Mouse (Mus musculus): ENCODE data around the gene Mylk3. TPM values are rescaled to one million over a fixed set of nuclear protein-coding genes. Genes with fewer than 3 reads are reported as not detected.
A peak's percentile ranks its signal among the peaks of the same experiment; 100 is the strongest.

Mylk3 gene
- polyA plus RNA-seq, 1 experiment from 2014 or later: 0.93 TPM

DNA sequence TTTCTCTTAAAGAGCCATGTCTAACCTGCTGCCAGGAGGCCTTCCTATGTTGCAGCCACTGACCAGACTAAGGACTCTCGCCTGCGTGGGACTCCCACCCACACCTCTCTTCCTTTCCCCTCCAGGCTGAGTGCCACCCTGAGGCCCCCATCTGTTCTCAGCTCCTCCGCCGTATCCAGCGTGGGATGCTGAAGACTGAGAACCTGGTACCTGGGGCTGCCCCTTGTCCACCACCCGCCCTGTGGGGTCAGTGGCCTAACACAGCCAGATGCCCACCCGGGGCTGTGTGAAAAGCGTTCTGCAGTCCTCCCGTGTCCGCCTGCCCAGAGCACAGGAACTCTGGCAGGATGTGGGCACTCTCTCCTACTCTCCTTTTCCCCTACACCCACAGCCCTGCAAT is 19.8 kb upstream of the Mylk3 start:
- Histone ChIP-seq H3K27ac (no peak overlapping the region; the same call in 1 of the 2 replicates), H3K9me3 (replicated peaks) (no peaks in the 10 kb centered on the region), H3K36me3 (peaks cover 22% of the 10 kb centered on the region), H3K27me3 (ENCODE audit: low read depth, poor library complexity, severe bottlenecking) (no peaks in the 10 kb centered on the region), H3K4me3 (no peak overlapping the region), H3K4me1 (peaks cover 5% of the 10 kb centered on the region)
- no peak for DNase-seq (ENCODE audit: low spot score)
- 72% methylated on average over 10 of the region's 10 CpGs for WGBS

DNA sequence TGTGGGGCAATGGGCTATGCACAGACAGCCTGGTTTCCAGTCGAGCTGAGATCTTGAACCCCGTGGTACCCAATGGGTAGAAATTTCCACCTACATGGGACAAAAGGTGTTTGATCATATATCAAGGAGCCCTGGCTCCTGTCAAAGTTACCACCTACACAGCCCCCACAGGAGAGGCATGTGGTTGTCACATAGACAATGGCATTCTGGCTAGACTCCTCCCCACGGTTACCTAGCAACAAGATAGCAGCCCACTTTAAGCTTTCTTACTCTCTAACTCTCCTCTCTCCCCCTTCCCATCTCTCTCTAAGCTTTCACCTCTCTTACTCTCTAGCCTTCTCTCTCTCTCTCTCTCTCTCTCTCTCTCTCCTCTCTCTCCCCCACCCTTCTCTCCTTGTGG is 19.3 kb upstream of the Mylk3 start:
- H3K36me3 ChIP-seq: peaks cover 16% of the 10 kb centered on the region
- 55% methylated on average over 3 of the region's 3 CpGs for WGBS
- DNase-seq (ENCODE audit: low spot score): no peak
- no peak overlapping the region for H3K27ac ChIP-seq
- H3K4me3 ChIP-seq: no peak overlapping the region
- no peaks in the 10 kb centered on the region for H3K9me3 ChIP-seq (replicated peaks)
- no peaks in the 10 kb centered on the region for H3K27me3 ChIP-seq (ENCODE audit: low read depth, poor library complexity, severe bottlenecking)
- peaks cover 5% of the 10 kb centered on the region for H3K4me1 ChIP-seq

DNA sequence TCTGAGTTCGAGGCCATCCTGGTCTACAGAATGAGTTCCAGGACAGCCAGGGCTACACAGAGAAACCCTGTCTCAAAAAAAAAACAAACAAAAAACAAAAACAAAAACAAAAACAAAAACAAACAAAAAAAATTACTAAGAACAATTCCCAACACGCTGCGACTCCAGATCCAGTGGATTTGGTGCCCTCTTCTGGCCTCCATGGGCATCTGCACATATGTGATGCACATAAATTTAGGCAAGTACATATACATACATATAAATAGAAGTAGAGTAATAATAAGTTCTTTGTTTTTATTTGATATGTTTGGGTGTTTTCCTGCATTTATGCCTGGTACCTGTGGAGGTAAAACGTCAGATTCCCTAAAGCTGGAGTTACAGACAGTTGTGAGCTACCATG is 12.4 kb upstream of the Mylk3 start:
- no peak overlapping the region for H3K4me3 ChIP-seq
- H3K27ac ChIP-seq: no peak overlapping the region
- 84% methylated on average over 4 of the region's 4 CpGs for WGBS
- no peak for DNase-seq (ENCODE audit: low spot score)
- H3K36me3 ChIP-seq: no peaks in the 10 kb centered on the region
- no peaks in the 10 kb centered on the region for H3K27me3 ChIP-seq (ENCODE audit: low read depth, poor library complexity, severe bottlenecking)
- H3K9me3 ChIP-seq (replicated peaks): no peaks in the 10 kb centered on the region
- no peaks in the 10 kb centered on the region for H3K4me1 ChIP-seq

DNA sequence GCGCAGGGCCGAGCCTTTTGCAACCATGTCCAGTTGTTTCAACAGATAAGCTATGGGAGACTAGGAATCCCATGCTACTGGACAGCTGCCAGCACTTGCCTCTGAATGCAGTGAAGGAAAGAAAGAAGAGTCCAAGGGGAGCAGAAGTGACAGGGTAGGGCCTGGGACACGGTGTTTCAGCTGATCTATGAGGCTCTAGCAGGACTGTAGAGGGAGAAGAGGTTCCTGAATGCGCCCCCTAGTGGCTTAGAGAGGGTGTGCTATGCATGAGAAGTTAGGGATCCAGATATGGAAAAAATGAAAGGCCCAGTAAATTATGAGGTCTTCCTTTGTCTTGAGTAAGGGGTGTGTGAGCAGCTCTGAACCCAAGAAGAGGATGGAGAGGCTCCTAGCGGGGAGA is 11.4 kb upstream of the Mylk3 start:
- no peak overlapping the region for H3K27ac ChIP-seq
- H3K36me3 ChIP-seq: no peaks in the 10 kb centered on the region
- no peaks in the 10 kb centered on the region for H3K27me3 ChIP-seq (ENCODE audit: low read depth, poor library complexity, severe bottlenecking)
- no peak overlapping the region for H3K4me3 ChIP-seq
- H3K4me1 ChIP-seq: no peaks in the 10 kb centered on the region
- DNase-seq (ENCODE audit: low spot score): peak; percentile 58
- WGBS: 51% methylated on average over 5 of the region's 5 CpGs
- no peaks in the 10 kb centered on the region for H3K9me3 ChIP-seq (replicated peaks)

DNA sequence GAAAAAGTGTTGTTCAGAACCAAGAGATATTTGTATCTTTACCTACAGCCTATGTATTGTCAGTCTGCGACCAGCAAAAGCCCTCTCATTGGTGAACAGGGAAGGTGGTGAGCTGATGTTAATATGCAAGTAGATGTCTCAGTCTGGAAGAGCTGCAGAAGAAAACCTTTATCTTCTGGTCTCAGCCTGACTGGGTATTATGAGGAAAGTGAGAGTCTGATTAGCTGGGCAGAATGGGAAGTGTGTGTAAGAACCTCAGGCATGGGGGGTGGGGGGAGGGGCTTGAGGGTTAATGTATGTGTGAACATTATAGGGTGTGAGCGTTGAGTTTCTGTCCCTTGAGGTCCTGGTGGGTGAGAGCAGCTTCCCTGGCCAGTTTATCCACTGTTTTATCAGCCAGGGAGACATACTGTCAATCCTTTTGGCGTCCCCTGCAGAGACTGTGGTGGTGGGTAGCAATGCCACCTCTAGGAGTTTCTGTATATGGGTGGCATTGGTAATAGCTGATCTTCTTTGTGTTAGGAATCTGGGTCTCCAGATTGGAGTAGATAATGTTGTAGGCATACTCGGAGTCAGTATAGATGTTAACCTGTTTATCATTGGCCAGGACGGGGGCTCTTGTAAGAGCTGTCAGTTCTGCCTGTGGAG is 10.4 kb upstream of the Mylk3 start:
- no peaks in the 10 kb centered on the region for H3K27me3 ChIP-seq (ENCODE audit: low read depth, poor library complexity, severe bottlenecking)
- H3K9me3 ChIP-seq (replicated peaks): no peaks in the 10 kb centered on the region
- H3K36me3 ChIP-seq: no peaks in the 10 kb centered on the region
- no peak for DNase-seq (ENCODE audit: low spot score)
- no peak overlapping the region for H3K27ac ChIP-seq
- 83% methylated on average over 5 of the region's 5 CpGs for WGBS
- H3K4me1 ChIP-seq: no peaks in the 10 kb centered on the region
- H3K4me3 ChIP-seq: no peak overlapping the region

DNA sequence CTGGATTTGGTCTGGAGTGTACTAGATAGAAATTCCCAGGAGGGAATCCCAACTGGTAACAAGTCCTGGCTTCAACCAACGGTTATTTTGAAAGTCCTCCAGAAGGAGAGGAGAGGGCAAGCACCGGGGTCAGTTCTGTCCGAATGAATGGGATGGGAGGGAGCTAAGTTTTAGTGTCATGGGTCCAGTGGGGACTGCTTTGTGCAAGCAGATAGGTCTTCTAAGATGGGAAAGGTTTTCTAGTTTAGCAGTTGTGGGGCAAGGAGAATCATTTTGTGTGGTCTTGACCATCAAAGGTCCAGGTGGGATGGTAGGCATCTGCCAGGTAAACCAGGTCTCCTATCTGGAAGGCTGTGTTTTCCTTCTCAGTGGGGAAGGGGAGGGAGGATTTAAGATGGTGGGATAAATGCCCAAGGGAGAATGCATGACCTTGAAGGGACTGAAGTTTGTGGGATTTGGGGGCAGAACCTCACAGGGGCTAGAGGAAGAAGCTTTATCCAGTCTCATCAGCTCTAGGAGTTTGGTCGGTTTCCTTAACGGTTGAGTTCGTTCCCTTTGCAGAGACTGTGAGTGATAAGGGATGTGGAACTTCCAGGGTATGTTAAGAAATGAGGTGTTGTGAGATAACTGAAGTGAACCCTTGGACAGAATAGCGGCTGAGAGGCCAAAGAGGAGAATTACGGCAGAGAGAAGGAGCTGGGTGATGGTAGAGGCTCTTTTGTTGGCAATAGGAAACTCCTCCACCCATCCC is 9.7 kb upstream of the Mylk3 start:
- H3K36me3 ChIP-seq: no peaks in the 10 kb centered on the region
- no peaks in the 10 kb centered on the region for H3K27me3 ChIP-seq (ENCODE audit: low read depth, poor library complexity, severe bottlenecking)
- 80% methylated on average over 8 of the region's 8 CpGs for WGBS
- no peak for DNase-seq (ENCODE audit: low spot score)
- H3K27ac ChIP-seq: no peak overlapping the region
- no peaks in the 10 kb centered on the region for H3K4me1 ChIP-seq
- H3K4me3 ChIP-seq: no peak overlapping the region
- no peaks in the 10 kb centered on the region for H3K9me3 ChIP-seq (replicated peaks)

DNA sequence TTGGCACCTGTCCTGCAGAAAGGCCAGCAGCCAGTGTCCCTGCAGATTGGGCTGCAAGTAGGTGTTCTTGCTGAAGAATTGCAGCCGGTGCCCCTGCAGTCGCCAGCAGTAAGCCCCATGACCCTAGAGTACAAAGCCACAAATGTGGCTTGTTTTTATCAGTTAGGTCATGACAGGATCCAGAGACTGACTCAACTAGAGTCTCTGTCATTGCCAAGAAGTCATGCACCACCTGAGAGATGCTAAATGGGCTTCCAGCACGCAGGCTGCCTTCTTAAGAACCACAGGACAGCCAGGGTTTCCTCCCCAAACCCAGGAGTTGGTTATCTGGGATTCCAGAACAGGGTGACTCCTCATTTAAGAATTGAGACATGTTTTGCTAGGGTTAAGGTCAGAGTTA is 8.9 kb upstream of the Mylk3 start:
- Histone ChIP-seq H3K27me3 (ENCODE audit: low read depth, poor library complexity, severe bottlenecking) (no peaks in the 10 kb centered on the region), H3K27ac (no peak overlapping the region), H3K36me3 (no peaks in the 10 kb centered on the region), H3K4me3 (no peak overlapping the region), H3K9me3 (replicated peaks) (no peaks in the 10 kb centered on the region), H3K4me1 (no peaks in the 10 kb centered on the region)
- WGBS: 77% methylated on average over 3 of the region's 3 CpGs
- DNase-seq (ENCODE audit: low spot score): no peak

DNA sequence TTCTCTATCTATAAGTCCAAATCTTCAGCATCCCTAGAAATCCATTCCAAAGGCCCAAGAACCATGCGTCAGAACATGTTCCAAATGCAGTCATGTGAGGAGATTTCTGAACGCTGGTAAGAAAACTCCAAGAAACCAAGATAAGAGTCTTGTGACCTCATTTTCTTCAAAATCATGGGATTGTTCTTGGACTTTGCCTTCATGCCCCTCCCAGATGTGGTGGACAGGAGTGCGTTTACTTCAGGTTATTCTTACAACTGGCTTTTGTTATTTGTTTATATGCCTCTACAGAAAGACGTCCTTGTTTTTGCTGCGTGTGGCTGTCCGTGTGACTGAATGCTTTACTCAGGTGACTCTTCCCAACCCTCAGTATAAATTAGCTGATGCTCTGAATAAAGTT is 7.1 kb upstream of the Mylk3 start:
- no peaks in the 10 kb centered on the region for H3K9me3 ChIP-seq (replicated peaks)
- no peak for DNase-seq (ENCODE audit: low spot score)
- H3K4me1 ChIP-seq: no peaks in the 10 kb centered on the region
- H3K27me3 ChIP-seq (ENCODE audit: low read depth, poor library complexity, severe bottlenecking): no peaks in the 10 kb centered on the region
- WGBS: 96% methylated on average over 6 of the region's 6 CpGs
- H3K36me3 ChIP-seq: no peaks in the 10 kb centered on the region
- H3K27ac ChIP-seq: no peak overlapping the region
- H3K4me3 ChIP-seq: no peak overlapping the region

DNA sequence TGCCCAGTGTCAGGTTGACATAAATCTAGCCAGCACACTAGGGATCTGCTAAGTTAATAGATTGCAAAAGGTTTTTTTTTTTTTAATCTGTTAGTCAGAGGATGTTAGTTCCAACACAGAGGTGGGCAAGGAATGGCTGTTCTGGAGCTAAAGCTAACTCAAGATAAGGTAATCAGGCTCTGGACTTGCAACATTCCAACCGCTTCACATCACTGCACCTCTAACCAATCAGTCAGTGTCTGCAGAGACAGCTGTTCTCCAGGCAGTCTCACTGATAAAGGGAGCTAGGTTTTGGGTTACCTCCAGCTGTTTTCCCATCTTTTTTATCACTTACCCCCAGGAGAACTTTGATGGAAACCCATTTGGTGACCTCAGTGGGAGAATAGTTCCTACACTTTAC is 5.3 kb upstream of the Mylk3 start:
- Histone ChIP-seq H3K9me3 (replicated peaks) (no peaks in the 10 kb centered on the region), H3K4me1 (no peaks in the 10 kb centered on the region), H3K27ac (no peak overlapping the region), H3K36me3 (no peaks in the 10 kb centered on the region), H3K27me3 (ENCODE audit: low read depth, poor library complexity, severe bottlenecking) (no peaks in the 10 kb centered on the region), H3K4me3 (no peak overlapping the region)
- DNase-seq (ENCODE audit: low spot score): no peak
- WGBS: 60% methylated on average over 1 of the region's 1 CpGs

DNA sequence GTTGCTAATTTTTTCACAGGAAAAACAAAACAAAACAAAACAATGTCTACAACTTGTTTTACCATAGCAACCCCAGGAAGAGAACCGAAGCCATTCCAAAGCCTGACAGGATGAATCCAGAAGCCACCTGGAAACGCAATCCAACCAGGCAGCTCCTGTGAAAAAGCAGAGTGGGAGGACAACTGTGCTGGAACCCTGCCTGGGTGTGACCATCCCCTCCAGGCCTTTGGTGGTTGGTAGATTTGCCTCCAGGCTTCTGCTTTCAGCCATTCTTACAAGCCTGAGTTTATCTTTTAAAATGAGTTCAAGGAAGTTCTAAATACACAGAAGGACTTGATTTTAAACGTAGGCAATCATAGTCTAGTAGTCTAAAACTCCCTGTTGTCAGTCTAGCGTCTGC is 4.2 kb downstream of the Mylk3 start:
- Histone ChIP-seq H3K9me3 (replicated peaks) (no peaks in the 10 kb centered on the region), H3K27ac (no peak overlapping the region), H3K36me3 (no peaks in the 10 kb centered on the region), H3K4me3 (no peak overlapping the region), H3K4me1 (peaks cover 23% of the 10 kb centered on the region), H3K27me3 (ENCODE audit: low read depth, poor library complexity, severe bottlenecking) (no peaks in the 10 kb centered on the region)
- no peak for DNase-seq (ENCODE audit: low spot score)
- 84% methylated on average over 4 of the region's 4 CpGs for WGBS

DNA sequence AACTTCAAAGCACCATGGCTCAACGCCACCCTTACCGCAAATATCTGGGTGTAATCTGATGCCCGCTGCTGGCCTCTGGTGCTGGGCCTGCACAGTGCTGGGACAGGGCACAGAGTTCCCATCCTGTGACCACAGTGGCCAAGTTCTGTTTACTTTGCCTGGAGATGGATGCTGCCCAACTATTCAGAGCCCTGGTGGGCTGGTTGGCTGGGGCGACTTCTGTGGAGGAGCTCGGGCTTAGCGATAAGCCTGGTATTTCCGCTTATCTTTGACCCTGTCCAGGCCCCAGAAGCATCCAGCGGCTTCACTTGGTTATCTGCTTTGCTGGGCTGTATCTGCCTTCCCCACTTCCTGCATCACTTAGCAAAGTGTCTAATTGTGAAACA is 5.3 kb downstream of the Mylk3 start:
- peak overlapping the region; percentile 8; the same call in 1 of the 2 replicates for H3K27ac ChIP-seq
- no peak overlapping the region for H3K4me3 ChIP-seq
- peaks cover 23% of the 10 kb centered on the region for H3K4me1 ChIP-seq
- no peaks in the 10 kb centered on the region for H3K9me3 ChIP-seq (replicated peaks)
- 67% methylated on average over 8 of the region's 8 CpGs for WGBS
- H3K27me3 ChIP-seq (ENCODE audit: low read depth, poor library complexity, severe bottlenecking): no peaks in the 10 kb centered on the region
- DNase-seq (ENCODE audit: low spot score): no peak
- no peaks in the 10 kb centered on the region for H3K36me3 ChIP-seq

DNA sequence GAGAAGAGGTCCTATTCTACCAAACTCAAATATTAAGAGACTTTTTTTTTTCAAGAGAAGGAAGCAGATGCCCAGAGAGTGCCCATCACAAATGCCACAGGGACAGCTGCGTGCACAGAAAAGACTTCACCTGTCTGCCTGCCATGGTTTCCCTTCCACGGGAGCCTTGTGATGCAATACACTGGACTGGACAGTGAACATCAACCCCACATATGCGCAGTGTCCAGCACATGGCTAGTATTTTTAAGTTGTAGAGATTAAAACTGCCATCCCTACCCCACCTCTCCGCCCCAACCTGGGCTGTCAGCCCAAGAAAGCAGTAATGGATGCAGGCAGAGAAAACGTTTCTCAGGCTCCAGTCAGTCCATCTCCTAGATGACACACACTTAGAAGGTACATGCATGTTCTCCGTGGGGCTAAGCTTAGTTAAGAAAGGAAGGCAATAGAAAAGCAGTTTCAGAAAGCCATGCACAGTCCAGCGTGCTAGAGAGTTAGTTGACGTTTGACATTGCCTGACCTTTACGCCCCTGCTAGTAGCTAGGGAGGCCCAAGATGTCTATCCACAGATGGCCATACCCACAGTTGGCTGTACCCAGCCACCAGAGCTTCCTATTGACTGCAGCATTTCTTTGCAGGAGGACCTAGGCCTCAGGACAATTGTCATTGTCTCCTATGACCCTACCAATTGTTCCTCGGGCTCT is 5.9 kb downstream of the Mylk3 start:
- no peak overlapping the region for H3K4me3 ChIP-seq
- H3K4me1 ChIP-seq: peaks cover 23% of the 10 kb centered on the region
- WGBS: 78% methylated on average over 10 of the region's 10 CpGs
- no peaks in the 10 kb centered on the region for H3K9me3 ChIP-seq (replicated peaks)
- H3K36me3 ChIP-seq: no peaks in the 10 kb centered on the region
- H3K27me3 ChIP-seq (ENCODE audit: low read depth, poor library complexity, severe bottlenecking): no peaks in the 10 kb centered on the region
- peak overlapping the region; percentile 47 for H3K27ac ChIP-seq
- no peak for DNase-seq (ENCODE audit: low spot score)

DNA sequence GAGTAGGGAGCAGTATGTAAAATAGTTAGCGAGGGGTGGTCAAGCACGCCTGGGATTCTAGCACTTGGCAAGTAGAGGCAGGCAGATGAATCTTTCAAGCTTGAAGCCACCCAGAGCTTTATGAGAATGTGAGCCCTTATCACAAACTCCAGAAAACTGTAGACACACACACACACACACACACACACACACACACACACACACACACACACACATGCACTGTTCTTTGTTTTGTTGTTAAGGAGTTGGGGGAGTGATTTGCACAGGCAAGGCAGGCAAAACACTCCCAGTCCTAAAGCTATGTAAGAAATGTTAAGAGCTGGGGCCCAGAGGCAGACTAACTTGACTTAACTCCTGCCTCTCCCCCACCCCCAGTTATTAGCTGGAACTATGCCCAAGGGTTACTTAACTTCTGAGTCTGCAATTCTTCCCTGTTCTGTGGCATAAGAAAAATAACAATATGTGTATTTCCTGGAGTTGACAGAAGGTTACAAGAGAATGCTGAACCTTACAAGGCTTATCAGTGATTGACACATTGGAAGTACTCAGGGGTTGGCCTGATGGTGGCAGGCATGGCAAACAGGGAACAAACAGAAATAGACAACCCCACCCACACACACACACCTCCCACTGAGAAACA is 6.9 kb downstream of the Mylk3 start:
- WGBS: 42% methylated on average over 2 of the region's 2 CpGs
- Histone ChIP-seq H3K4me1 (peaks cover 23% of the 10 kb centered on the region), H3K27ac (0 out of 2 replicates have a peak overlapping the region, but pooled peaks have one; percentile 14), H3K4me3 (no peak overlapping the region), H3K36me3 (no peaks in the 10 kb centered on the region), H3K27me3 (ENCODE audit: low read depth, poor library complexity, severe bottlenecking) (no peaks in the 10 kb centered on the region), H3K9me3 (replicated peaks) (no peaks in the 10 kb centered on the region)
- DNase-seq (ENCODE audit: low spot score): no peak

All from limb, embryonic 10.5 days (tissue).